Mouse (Mus musculus): ENCODE results near the gene Tcf3.

- TF ChIP-seq POLR2A (IDR thresholded peaks at IDR 0.05; ENCODE audit: insufficient read depth, low read length) (no peak), EP300 (IDR thresholded peaks at IDR 0.05; ENCODE audit: insufficient read depth, low read depth, low read length) (no peak)
These were observed 44.7 kb downstream of the Tcf3 start for GRCm38 (mm10) chr10:80388731-80389130.

Data from ES-Bruce4 (cell line).